Mouse (Mus musculus) forebrain, embryonic 11.5 days (tissue): ENCODE data around the gene Pth2. TPM values are rescaled to one million over a fixed set of nuclear protein-coding genes. Genes with fewer than 3 reads are reported as not detected.

Source experiments
- ATAC-seq: fragments of 200-750 bp; cut with Nextera tagmentation; replicated peaks from 2 replicates; pipeline ENCODE4 v1.8.0; 2017; ENCODE audit warnings: moderate TSS enrichment; ENCODE audit not compliant: low FRiP score
- DNase-seq: peaks from one replicate; pipeline ENCODE4 v3.0.0-alpha.2; 2017; ENCODE audit warnings: low spot score
- H3K27ac ChIP-seq: fragments of 300-500 bp; sonication (generic); 2 replicates; pipeline ENCODE4 v1.5.1; 2014; ENCODE audit warnings: low read depth, low read length
- H3K27me3 ChIP-seq: fragments of 300-500 bp; sonication (generic); 2 replicates; pipeline ENCODE4 v1.6.1; 2014; ENCODE audit warnings: mild to moderate bottlenecking, low read length, mixed read lengths; ENCODE audit not compliant: control insufficient read depth, insufficient read depth
- H3K36me3 ChIP-seq: fragments of 300-500 bp; sonication (generic); 2 replicates; pipeline ENCODE4 v1.6.1; 2014; ENCODE audit warnings: mild to moderate bottlenecking, low read length, moderate library complexity, mixed read lengths; ENCODE audit not compliant: control insufficient read depth, insufficient read depth
- H3K4me1 ChIP-seq: fragments of 300-500 bp; sonication (generic); replicated peaks from 2 replicates; pipeline ENCODE4 v1.6.1; 2014; ENCODE audit warnings: low read length, mixed read lengths; ENCODE audit not compliant: control insufficient read depth, insufficient read depth
- H3K4me2 ChIP-seq: fragments of 300-500 bp; sonication (generic); 2 replicates; pipeline ENCODE4 v1.6.1; 2014; ENCODE audit warnings: low read depth, mild to moderate bottlenecking, low read length, moderate library complexity, mixed read lengths; ENCODE audit not compliant: severe bottlenecking
- H3K4me3 ChIP-seq: fragments of 300-500 bp; sonication (generic); 2 replicates; pipeline ENCODE4 v1.5.1; 2014; ENCODE audit warnings: low read depth, low read length
- H3K9ac ChIP-seq: fragments of 300-500 bp; sonication (generic); 2 replicates; pipeline ENCODE4 v1.6.1; 2014; ENCODE audit warnings: low read length
- H3K9me3 ChIP-seq: fragments of 300-500 bp; sonication (generic); 2 replicates; pipeline ENCODE4 v1.6.1; 2016; ENCODE audit warnings: low read length, mixed read lengths; ENCODE audit not compliant: control insufficient read depth
- WGBS: fragments of 180-500 bp; shearing (Covaris S2); extraction: QIAGEN DNeasy Blood & Tissue Kit; methylation state at CpG from one replicate; pipeline ENCODE4 v1.1.7; 2014; 5-methylcytosine and 5-hydroxymethylcytosine counted together
- polyA plus RNA-seq: library from polyadenylated mRNA; unstranded; fragments of >200 nt; fragmentation: Nextera tagmentation; extraction: Ambion mirVana; gene quantifications from 2 replicates; pipeline ENCODE4 v1.2.1, GENCODE M21; 2014

Pth2 gene
- polyA plus RNA-seq, 1 experiment from 2014 or later = not detected

DNA sequence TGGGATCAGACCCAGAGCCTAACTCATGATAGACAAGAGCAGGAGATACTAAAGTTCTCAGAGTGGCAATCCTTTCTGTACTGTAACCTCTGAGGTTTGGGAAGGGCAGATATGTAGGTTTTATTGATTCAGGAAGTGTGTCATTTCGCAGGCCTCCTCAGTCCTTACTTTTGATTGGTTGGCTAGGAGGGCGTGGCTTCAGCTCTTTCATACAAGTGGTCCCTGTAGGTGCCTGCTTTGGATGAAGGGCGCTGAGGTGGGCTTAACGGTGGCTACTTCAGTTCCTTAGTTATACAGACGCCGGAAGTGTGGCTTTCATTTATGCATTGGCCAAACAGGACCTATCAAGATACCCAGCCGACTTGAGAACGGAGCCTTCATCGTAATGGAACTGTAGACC is 25.2 kb upstream of the Pth2 start:
- Histone ChIP-seq H3K4me2 (no peak overlapping the region), H3K4me1 (peaks cover 4% of the 10 kb centered on the region; the same call in 1 of the 2 replicates), H3K9ac (no peak overlapping the region), H3K27ac (no peak overlapping the region), H3K27me3 (no peaks in the 10 kb centered on the region), H3K9me3 (no peaks in the 10 kb centered on the region), H3K36me3 (no peaks in the 10 kb centered on the region), H3K4me3 (no peak overlapping the region)
- ATAC-seq (no peak), DNase-seq (no peak)
- 87% methylated on average over 9 of the region's 9 CpGs for WGBS

DNA sequence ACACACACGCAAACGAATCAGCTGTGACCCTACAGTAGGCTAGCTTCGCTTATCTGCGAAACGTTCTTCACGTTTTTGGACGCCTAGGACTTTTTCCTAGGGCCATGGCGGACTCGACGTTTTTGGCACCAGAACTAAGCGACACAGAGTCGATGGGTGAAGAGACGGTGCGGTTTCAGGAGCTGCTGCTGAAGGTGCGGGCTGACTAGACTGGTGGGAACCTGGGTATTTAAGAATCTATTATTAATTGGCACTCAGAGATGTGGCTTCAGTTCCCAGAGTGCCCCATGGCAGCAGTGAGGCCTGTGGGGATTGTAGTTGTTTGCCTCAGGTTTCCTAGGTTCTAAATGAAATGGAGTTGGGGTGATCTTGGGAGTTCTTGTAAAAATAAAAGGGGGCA is 24.6 kb upstream of the Pth2 start:
- WGBS = 96% methylated on average over 15 of the region's 15 CpGs
- Histone ChIP-seq H3K27me3 (no peaks in the 10 kb centered on the region), H3K4me1 (peaks cover 4% of the 10 kb centered on the region; the same call in 1 of the 2 replicates), H3K4me3 (no peak overlapping the region), H3K9me3 (no peaks in the 10 kb centered on the region), H3K27ac (no peak overlapping the region), H3K9ac (no peak overlapping the region), H3K4me2 (no peak overlapping the region), H3K36me3 (no peaks in the 10 kb centered on the region)
- ATAC-seq (no peak), DNase-seq (no peak)

DNA sequence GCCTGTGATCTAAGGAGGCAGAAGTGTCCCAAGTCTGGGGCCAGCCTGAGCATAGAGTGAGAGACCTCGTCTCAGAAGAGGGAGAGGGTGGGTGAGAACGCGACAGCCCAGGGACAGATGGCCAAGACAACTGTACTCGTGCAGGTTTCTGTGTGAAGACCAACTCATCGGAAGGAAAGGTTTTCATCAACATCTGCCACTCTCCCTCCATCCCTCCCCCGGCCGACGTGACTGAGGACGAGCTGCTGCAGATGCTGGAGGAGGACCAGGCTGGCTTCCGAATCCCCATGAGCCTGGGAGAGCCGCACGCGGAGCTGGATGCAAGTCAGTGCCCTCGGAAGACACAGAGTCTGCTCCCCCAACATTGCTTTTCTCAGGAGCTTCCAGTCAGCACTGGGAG is 23.3 kb upstream of the Pth2 start:
- no peak overlapping the region for H3K27ac ChIP-seq
- DNase-seq (no peak), ATAC-seq (no peak)
- H3K4me3 ChIP-seq = no peak overlapping the region
- no peak overlapping the region for H3K4me2 ChIP-seq
- 90% methylated on average over 14 of the region's 14 CpGs for WGBS
- H3K4me1 ChIP-seq = peaks cover 6% of the 10 kb centered on the region; the same call in 1 of the 2 replicates
- no peaks in the 10 kb centered on the region for H3K9me3 ChIP-seq
- no peak overlapping the region for H3K9ac ChIP-seq
- no peaks in the 10 kb centered on the region; the same call in 1 of the 2 replicates for H3K27me3 ChIP-seq
- H3K36me3 ChIP-seq = no peaks in the 10 kb centered on the region

DNA sequence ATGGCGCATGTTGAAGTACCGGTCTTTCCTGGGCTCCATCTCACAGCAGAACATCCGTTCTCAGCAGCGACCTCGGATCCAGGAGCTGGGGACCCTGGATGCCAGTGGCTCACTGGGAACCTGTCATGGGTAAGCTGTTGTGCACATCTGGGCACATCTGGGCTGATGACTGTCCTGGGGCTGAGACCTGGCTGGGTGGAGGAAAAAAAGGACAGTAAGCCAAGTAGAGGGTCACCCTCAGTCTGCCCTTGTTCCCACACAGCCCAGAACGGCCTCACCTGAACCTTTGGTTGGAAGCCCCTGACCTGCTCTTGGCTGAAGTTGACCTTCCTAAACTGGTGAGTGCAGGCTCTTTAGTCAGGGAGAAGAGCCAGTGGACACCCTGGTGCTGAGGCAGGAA is 21.8 kb upstream of the Pth2 start:
- WGBS = 92% methylated on average over 6 of the region's 6 CpGs
- no peak for DNase-seq

DNA sequence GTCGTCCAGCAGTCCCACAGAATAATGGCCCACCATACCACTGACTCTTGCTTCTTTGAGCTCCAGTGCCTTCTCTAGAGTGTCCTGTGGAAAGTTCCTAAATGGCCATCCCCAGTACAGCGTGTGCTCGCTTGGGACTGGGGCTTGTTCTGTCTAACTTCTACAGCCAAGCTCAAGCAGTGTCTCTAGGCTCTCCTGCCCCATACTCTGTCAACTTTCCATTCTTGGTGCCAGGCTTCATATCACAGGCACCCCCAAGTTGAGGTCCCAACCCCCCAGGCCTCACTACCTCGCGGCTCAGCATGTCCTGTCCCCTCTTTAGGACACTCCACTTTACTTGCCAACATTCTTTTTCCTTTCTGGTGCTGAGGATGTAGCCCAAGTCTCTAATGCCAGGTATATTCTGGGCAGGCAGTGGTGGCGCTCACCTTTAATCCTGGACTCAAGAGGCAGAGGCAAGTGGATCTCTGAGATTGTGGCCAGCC is 20.4 kb upstream of the Pth2 start:
- no peak overlapping the region for H3K27ac ChIP-seq
- H3K27me3 ChIP-seq = peaks cover 29% of the 10 kb centered on the region
- no peak overlapping the region for H3K4me2 ChIP-seq
- H3K9me3 ChIP-seq = no peaks in the 10 kb centered on the region
- DNase-seq (no peak), ATAC-seq (no peak)
- H3K4me3 ChIP-seq = no peak overlapping the region
- peaks cover 5% of the 10 kb centered on the region; the same call in 1 of the 2 replicates for H3K4me1 ChIP-seq
- H3K9ac ChIP-seq = no peak overlapping the region
- 92% methylated on average over 6 of the region's 6 CpGs for WGBS
- no peaks in the 10 kb centered on the region for H3K36me3 ChIP-seq

More for the DNA sequence above, 21.8 kb upstream of the Pth2 start:
- Histone ChIP-seq H3K4me2 (no peak overlapping the region), H3K9me3 (no peaks in the 10 kb centered on the region), H3K4me1 (peaks cover 5% of the 10 kb centered on the region; the same call in 1 of the 2 replicates), H3K36me3 (no peaks in the 10 kb centered on the region), H3K27me3 (peaks cover 15% of the 10 kb centered on the region), H3K4me3 (no peak overlapping the region), H3K9ac (no peak overlapping the region), H3K27ac (no peak overlapping the region)
- ATAC-seq = no peak

DNA sequence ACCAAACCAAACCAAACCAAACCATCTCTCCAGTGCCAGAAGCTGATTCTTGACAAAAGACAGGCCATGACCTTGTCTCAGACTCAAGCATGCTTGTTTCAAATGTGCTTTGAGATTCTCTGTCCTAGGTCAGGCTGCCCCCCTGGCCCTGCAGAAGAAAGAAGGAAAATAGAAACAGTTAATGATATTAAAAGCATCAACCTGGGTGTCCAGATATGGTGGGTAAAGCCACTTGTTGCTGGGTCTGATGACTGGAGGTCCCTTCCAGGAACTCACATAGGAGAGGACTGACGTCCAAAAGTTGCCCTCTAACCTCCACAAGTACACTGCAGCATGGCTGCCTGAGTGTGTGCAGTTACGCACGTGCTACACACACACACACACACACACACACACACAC is 19.9 kb upstream of the Pth2 start:
- no peaks in the 10 kb centered on the region for H3K36me3 ChIP-seq
- no peak overlapping the region for H3K27ac ChIP-seq
- peaks cover 5% of the 10 kb centered on the region; the same call in 1 of the 2 replicates for H3K4me1 ChIP-seq
- no peak overlapping the region for H3K9ac ChIP-seq
- DNase-seq = no peak
- ATAC-seq = no peak
- no peaks in the 10 kb centered on the region for H3K9me3 ChIP-seq
- H3K27me3 ChIP-seq = peaks cover 34% of the 10 kb centered on the region
- no peak overlapping the region for H3K4me3 ChIP-seq
- WGBS = 96% methylated on average over 3 of the region's 3 CpGs
- H3K4me2 ChIP-seq = no peak overlapping the region

DNA sequence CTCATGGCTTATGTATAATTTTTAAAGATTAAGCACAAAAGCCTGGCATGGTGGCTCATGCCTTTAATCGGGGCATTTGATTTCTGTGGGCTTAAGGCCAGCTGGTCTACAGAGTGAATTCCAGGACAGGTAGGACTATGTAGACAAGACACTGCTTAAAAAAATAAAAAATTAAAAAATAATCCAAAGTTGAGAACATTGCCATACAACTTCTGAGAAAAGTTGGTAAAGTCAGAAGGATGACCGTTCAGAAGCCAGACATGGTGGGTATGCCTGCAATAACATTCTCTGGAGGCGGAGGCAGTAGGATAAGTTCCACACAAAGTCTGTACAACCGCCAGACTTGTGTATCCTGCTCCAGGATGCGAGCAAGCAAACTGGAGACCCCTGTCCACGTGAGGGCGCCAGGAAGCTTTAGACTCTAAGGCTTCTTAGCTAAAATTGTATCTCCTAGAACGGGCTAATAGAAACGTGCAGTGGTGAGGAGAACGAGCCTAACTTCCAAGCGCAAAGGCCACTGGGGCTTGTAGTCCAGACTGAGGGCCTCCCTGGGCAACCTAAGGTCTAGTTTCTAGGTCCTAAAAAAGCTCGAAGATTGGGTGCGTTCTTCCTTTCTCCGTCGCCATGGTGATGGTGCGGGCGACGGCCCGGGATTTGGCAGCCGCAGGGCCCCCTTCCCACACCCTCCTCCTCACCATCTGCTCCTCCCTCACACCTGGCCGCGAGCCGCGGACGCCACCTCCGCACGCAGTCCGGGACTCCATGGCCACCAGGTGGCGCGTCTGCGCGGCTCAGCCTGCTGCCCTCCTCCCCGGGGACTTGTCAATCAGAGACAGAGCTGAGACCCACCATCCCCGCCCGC is 19.0 kb upstream of the Pth2 start:
- DNase-seq (peak; percentile 94), ATAC-seq (peak; percentile 83)
- H3K27me3 ChIP-seq = peaks cover 43% of the 10 kb centered on the region
- no peak overlapping the region for H3K27ac ChIP-seq
- peak overlapping the region; percentile 64 for H3K4me2 ChIP-seq
- H3K4me3 ChIP-seq = peak overlapping the region; percentile 31
- H3K36me3 ChIP-seq = no peaks in the 10 kb centered on the region
- peaks cover 5% of the 10 kb centered on the region; the same call in 1 of the 2 replicates for H3K4me1 ChIP-seq
- no peaks in the 10 kb centered on the region for H3K9me3 ChIP-seq
- 4% methylated on average over 35 of the region's 35 CpGs for WGBS
- 0 out of 2 replicates have a peak overlapping the region, but pooled peaks have one; percentile 6 for H3K9ac ChIP-seq

DNA sequence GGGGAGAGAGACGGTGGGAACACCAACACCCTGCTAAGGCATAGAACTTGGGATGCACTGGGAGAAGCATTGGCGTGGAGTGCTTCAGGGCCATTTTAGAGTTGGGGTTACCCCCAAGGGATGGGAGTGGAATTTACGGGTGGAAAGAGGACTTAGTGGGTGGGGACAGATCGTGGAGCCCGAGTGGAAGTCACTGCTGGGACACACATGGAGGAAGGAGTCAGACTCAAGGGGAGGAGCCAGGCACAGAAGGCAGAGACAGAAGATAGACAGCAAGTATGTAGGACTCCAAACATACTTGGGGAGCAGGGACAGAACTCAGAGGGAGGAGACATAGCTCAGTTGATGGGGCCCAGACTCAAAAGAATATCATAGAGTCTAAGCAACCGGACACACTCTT is 18.2 kb upstream of the Pth2 start:
- 27% methylated on average over 6 of the region's 6 CpGs for WGBS
- Histone ChIP-seq H3K27ac (no peak overlapping the region), H3K9ac (no peak overlapping the region), H3K27me3 (peaks cover 49% of the 10 kb centered on the region), H3K36me3 (no peaks in the 10 kb centered on the region), H3K9me3 (no peaks in the 10 kb centered on the region), H3K4me1 (peaks cover 5% of the 10 kb centered on the region; the same call in 1 of the 2 replicates), H3K4me3 (peak overlapping the region; percentile 31; the same call in 1 of the 2 replicates), H3K4me2 (peak overlapping the region; percentile 64; the same call in 1 of the 2 replicates)
- no peak for DNase-seq
- no peak; the same call in none of the 2 replicates for ATAC-seq
